Mouse (Mus musculus): ENCODE results near the gene Cnot6.

Cnot6 gene

DNA sequence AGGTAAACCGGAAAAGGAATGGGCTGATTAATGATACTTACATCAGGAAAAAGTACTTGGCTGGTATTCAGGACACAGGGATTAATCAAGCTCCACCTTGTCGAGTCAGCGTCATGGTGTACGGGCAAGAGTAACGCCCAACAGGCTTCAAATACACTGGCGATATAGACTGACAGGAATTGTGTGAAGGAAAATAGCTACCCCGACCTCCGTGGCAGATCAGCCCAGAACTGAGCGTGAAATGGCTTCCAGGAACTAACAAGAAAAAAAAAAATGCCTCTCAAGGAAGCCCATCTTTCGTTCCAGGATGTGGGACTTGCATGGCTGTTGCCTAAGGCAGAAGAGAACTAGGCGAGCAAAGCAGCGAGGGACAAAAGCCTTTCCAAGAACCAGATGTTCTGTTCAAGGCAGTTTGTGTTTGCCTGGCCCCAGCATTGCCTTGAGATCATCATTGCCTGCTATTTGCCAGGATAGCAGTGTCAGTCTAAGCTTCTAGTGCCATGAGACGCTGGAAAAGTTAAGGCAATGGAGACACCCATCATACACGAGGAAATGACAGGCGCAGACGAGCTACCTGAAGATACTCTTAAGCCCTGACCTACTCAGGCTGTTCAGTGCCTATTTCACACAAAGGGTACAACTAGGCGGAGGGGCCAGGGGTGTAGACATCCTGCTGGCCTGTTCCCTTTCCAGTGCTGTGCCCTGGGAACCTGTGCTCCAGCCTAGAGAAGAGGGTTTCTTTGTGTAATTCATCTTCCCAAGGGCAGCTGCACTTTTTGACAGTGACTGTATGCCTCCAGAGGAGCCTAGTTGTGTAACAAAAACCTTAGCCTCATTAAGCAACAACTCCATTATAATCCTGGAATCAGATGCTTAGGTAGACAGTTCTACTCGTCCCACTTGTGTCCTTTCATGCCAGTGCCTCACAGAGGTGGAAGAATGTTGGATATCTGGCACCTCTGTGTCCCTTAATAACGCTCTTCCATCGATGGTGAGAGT lies 1.1 kb upstream of the Cnot6 start:
- peak; percentile 17 for DNase-seq (ENCODE audit: low spot score)

DNA sequence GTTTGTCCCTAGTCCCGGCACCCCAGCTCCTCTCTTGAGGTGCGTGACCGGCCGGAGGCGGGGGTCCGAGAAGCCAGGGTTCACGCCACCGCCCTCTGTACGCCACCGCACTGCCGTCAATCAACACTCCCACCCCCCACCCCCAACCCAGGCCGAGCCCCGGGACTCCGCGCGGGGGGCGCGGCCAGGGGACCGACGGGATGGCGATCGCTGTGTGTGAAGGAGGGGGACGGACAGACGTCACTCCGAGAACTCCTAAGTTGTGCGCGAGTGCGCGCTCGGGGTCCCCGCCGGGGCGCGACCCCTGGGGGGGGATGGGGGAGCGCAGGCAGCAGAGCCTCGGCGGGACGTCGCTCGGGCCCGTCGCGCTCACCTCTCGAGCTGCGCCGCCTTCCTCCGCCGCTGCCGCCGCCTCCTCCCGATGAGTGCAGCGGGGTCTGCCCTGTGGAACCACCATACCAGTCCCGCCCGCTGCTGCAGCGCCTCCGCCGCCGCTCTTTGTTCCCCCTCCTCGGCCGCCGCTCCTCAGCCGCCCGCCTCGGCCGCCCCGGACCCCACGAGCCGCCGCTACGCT lies 455 bp downstream of the Cnot6 start:
- DNase-seq (ENCODE audit: low spot score) = peak; percentile 56

DNA sequence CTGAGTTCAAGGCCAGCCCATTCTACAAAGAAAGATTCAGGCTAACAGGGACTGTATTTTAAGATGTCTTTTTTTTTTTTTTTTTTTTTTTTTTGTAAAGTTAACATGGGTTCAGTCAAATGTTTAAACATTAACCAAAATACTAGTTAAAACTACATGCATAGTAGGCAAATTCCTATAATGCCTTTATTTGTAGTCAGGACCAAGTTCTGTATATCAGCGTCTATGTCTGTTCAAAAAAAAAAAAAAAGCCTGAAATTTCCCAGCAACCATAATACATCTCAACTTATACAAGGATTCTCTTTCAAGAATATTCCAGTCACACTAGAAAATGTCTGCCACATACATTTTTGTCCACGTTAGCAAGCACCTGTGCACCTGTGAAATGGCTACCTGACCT lies 1.9 kb downstream of the Cnot6 start:
- DNase-seq (ENCODE audit: low spot score) = no peak

DNA sequence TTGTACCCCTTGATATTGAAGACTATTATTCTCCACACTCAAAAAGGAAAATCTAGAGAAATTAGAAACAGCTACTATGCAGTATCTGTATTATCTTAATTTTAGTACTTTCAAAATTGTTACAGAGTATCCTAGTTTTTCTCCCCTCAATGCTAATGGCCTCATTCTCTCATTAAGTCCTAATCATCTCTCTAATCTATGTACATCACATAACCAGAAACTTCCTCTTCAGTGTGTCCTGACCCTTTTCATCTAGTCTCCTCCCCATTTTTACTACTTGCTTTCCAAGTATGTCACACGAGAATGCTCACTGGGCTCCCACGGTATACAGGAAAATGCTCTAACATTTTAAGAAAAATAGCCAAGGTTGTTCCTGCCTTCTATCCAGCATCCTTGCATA lies 4.7 kb downstream of the Cnot6 start:
- no peak for DNase-seq (ENCODE audit: low spot score)

DNA sequence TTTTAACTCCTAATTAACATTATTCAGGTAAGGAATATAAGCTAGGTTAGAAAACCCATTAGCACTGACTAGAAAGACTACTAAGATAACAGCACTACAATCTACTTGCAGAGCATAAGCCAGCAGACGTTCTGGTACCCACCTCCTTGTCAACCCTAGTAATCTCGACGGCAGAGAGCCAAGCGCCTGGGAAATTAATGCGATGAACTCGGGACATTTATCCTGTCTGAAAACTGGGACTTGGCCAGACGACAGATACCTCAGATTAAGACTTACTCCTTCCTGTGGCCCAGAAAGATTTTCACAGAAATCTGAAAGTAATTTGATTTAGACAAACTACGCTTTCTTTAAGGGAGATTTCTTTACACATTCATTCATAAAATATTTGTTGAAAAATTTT lies 7.7 kb downstream of the Cnot6 start:
- no peak for DNase-seq (ENCODE audit: low spot score)

DNA sequence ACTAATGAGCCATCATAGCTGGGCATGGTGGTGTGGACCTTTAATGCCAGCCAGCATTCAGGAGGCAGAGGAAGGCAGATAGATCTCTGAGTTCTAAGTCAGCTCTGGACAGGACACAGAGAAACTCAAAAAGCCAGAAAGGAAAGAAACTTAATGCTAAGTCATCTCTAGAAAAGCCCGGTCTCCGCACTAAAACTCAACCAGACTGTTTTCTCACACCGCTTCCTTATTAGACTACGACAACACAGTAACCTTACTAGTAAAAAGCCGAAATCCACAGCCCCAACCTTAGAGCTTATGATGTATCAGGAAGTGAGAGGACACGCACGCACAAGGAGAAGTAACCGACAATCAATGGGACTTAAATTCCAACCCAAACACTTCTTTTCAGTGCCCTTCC lies 10.5 kb downstream of the Cnot6 start:
- no peak for DNase-seq (ENCODE audit: low spot score)

DNA sequence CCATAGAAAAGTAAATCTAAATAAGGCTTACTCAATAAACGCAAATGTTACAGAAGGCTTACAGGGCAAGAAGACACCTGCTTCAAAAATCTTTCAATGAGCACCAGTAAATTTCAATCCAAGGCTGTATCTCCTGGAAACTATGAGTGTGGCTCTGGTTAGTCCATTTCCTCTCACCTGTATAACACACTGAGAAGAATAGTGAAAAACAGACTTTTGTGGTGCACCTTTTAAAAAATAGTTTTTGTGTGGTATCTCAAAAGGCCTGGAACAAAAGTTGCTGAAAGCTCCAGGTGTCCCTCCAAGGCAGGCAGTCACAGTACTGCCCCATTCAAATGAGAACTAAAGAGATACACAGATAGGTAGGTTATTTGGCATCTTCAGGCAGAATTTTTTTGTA lies 13.4 kb downstream of the Cnot6 start:
- DNase-seq (ENCODE audit: low spot score) = no peak

DNA sequence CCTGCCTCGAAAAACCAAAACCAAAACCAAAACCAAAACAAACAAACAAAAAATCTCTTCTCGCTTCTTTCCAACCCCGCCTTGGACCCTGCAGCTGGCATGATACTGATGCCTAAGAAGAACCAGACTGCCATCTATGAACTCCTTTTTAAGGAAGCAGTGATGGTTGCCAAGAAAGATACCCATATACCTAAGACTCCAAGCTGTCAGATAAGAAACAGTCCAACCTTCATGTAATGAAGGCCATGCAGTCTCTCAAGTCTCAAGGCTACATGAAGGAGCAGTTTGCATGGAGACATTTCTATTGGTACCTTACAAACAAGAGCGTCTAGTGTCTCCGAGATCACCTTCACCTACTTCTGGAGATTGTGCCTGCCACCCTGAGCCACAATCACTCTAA lies 14.7 kb downstream of the Cnot6 start:
- DNase-seq (ENCODE audit: low spot score) = no peak

DNA sequence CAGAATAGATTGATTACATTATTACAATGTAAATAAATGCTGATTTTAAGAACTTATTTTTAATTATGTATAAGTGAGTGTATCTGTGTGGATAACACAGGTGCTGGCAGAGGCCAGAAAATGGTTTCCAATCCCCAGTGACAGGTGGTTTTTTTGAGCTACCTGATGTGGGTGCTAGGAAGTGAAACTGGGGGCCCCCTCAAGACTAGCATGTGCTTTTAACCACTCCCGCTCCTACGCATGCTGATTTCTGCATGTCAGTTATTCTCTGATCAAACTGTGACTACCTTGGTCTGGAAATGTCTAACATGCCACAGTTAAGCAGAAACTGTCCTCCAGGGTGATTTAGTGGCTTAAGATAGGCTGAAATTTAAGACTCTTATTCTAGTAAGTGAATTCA lies 16.1 kb downstream of the Cnot6 start:
- DNase-seq (ENCODE audit: low spot score) = no peak

DNA sequence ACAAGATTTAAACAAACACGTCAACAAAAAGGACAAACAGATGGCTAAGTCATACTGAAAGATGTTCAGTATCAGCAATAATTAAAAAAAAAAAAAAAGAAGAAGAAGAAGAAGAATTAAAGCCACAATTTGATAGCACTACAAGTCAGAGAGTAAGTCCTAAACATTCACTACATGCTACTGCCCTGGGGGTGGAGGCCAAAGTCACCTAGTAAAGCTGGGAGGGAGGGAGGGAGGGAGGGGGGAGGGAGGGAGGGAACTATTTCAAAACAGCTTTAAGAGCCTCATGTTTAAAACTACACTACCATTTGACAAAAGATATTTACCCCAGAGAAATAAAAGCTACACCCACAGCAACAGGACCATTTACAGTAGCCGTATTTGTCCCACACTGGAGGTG lies 16.8 kb downstream of the Cnot6 start:
- no peak for DNase-seq (ENCODE audit: low spot score)

DNA sequence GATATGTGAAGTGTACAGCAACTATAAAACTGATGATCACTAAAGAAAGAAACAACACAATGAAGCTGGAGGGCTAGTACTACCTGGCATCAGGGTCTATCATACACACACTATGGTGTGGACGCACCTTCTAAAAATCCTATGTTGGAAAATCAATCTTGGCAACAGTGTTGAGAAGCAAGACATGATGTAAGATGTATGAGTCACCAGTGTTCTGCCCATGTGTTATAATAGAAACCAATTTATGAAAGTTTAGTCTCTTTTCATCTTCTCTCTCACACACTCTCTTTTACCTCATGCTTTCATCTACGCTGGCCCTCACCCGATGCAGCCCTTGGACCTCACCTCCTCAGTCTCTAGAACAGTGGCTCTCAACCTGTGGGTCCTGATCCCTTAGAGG lies 17.5 kb downstream of the Cnot6 start:
- no peak for DNase-seq (ENCODE audit: low spot score)

DNA sequence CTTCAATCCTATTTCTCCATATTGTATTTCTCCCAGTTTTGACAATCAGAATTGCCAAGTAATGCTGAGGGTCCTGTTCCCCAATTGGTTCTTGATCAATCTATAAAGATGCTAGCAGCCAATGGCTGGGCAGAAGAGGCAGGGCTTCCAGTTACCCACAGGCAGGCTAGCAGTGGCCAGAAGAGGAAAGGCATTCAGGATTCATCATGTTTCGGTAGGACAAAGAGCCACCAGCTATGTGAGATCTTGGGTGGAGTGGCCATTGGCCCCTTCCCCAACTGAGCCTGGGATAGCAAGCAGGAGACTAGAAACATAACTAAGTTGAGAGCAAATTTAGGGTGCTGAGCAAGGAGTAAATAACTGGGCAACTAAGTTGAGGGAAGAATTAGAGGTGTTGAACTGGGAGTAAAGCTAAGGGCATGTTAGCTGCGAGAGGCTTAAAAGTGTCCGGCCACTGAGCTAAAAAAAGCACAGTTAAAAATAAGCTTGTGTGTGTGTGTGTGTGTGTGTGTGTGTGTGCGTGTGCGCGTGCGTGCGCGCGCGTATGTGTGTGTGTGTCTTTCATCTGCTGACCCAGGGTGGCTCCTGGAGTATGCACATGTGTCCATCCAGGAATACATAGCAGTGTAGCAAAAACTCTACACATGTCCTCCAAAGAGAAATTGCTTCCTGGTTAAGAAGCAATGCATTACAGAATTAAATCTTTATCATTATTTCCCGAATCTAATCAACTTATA lies 28.1 kb downstream of the Cnot6 start:
- no peak for DNase-seq (ENCODE audit: low spot score)

DNA sequence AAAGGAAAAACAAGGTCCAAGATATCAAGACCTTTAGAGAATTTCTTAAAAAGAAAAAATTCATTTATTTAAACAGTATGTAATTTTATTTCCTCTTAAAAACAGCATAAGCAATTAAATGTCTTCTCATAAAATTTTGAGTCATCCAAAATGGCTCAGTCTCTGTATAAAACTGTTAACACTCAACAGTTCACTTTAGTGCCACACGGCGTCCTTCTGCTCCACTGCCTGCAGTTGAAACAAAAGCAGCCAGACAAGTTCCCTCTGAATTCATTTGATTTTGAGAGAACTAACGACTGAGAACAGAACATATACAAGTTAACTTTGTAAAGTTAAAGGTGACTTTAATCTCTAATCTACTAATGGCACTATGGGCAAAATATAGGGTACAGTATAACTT lies 39.1 kb downstream of the Cnot6 start:
- no peak for DNase-seq (ENCODE audit: low spot score)

DNA sequence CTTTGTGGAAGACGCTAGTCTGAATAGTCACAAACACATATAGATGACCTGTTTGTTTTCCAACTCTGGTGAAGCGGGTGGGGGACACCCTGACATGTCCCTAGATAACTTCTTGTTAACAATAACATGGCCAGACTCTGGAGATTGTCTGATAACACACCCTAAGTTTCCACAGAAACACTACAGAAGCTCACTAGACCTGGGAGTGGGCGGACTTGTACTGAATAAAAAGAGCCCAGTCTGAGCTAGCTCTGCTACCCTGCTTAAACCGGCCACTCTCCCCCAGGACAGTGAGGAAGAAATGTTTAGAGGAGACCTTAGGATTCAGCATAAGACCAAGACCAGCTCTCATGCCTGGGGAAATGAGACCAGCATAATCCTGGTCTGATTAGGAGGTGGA lies 47.1 kb downstream of the Cnot6 start:
- no peak for DNase-seq (ENCODE audit: low spot score)

DNA sequence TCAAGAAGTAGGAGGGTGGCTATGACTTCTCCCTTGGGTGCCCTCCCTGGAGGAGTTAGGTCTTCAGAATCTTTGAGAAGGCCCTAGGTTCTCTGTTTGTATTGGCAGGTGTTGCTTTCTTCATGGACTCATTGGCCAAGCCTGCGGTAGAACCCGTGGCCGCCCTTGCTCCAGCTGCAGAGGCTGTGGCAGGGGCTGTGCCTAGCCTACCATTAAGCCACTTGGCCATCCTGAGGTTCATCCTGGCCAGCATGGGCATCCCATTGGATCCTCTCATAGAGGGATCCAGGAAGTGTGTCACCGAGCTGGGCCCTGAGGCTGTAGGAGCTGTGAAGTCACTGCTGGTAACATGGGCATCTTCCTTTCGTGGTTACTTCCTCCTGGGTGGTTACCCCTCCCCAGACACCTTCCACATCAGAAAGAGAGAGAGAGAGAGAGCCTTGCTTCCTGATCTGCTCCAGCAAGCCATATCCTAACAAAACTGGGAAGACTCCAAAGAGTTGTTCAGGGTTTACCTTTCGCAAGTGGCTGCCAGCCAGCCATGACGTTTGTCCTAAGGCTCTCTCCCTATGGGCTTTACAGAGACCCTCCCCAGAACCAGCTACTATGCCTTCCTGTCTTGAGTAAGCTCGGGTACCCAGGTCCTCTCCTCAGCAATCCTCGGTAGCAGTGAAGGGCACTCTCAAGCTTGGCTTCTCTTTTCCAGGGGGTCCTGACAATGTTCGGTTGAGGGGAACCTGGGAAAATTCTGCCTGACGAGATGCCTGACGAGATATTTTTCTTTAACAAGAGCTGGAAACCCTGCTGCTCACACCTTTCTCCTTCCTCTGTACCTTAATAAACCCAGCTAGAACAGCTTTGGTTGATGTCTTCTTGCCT lies 48.0 kb downstream of the Cnot6 start:
- DNase-seq (ENCODE audit: low spot score) = no peak

DNA sequence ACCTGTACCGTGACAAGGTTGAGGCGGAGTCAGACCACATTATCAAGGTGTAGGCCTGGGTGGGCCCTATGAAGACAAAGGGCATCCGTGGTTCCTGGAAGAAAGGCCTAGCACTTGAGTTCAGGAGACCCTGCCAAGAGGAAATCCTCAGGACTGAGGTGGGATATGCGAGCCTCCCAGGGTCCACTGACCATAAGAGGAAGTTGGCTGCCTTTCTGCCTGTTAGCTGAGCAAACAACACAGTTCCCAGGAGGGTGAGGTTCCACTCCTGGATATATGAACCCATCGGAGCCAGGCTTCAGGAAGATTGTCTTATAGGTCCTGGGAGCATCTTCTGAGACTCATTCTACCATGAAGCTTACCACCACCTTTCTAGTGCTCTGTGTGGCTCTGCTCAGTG lies 49.2 kb downstream of the Cnot6 start, which contains the start of gene Scgb3a1:
Scgb3a1 (plus strand) TSS at position 301 of the 400 bp plus-strand sequence.
- no peak for DNase-seq (ENCODE audit: low spot score)

DNA sequence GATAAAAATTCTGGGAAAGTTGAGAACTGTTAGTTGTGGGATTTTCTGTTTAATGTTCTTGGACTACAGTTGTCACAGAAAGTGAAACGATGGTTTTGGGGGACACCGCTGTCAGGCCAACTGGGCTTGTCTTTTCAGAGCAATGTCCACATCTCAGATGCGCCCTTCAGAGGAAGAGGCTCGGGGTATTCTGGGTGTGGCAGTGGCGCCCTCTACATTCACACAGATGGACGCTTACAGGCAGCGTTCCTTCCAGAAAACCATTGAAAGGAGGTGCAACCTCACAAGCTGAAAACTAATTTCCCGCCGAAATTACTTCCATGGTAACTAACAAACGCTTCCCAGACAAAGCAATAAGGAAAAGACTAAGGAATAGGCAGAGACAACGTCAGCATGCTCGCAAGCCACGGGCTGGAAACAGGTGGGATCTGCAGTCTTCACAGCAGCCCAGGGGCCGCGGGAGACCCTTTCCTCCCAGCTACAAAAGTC lies 50.2 kb downstream of the Cnot6 start:
- no peak for DNase-seq (ENCODE audit: low spot score)

DNA sequence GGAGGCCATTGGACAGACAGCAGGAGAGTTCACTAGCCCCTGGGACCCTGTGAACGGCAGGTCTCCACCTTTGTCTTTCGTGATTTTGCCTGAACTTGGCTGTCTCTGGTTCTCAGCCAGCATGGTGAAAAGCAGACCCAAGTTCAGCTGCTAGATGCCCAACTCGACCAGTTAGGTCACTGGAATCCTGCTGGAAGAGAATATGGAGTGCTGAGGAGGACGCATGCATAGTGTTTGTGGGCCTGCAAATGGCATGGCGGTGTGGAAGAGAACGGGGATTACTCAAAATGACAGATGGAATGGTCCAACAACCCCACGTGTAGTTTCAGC lies 53.1 kb downstream of the Cnot6 start:
- no peak for DNase-seq (ENCODE audit: low spot score)

DNA sequence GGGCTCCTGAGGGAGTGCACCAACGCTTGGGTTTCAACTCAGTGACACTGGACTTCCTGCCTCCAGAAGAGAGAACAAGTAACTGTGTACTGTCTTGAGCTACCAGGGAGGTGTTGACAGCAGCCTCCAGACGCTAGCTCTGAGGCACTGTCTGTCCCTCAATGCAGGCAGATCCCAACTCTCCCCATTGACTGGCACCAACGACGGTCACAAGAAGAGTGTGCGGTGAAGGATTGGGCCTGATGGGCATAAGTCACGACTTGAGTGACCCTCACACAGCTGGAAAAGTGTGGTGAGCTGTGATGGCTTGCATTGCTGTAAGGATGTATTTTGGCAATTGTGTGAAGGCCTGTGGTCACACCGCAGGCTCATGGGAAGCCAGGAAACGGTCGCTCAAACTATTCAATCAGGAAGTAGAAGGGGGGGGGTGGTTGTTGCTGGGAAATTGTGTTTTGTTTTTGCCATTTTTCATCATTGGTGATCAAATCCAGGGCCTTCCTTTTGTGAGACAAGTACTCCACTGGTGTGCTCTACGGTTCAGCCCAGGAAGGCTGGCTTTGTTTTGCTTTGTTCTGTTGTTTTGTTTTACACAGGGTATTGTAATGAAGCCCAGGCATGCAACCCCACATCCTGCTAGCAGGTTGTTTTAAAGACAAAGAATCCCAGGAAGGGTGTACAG lies 53.6 kb downstream of the Cnot6 start:
- no peak for DNase-seq (ENCODE audit: low spot score)

DNA sequence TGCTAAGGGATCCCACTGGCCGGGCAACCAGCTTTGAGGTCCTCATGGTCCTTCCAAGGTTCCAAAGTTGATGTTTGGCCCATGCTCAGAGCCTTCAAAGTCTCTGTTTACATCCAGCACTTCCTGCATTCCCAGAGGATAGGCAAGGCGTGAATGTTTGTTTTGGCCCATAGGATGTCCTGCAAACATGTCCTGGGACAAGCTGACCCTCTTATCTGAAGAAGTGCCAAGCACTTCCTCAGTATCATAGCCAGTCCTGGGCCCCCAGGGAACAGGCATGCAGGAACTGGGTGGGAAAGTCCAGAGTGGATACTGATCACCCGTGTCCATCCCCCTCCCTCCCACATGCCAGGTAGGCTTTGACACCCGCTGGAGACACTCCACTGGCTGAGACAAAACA lies 54.5 kb downstream of the Cnot6 start:
- DNase-seq (ENCODE audit: low spot score) = no peak

DNA sequence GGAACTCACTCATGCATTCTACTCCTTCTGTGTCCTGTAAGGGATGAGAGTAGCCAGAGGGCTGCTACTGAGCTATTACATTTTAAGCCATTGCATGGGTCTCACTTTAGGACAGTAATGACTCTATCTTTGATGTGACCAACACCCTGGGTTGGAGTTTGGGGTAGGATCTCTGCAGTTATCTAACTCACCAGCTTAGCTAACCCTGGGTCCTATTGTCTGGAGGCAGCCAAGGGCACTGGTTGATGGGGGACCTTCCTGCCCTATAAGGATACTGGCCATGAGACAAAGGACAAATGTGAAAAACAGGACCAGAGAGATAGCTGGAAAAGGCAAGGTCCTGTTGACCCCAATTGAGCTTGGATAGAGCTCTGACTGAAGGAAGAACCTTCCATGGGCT lies 57.0 kb downstream of the Cnot6 start:
- DNase-seq (ENCODE audit: low spot score) = no peak
